Mouse (Mus musculus): ENCODE measurements at regions not wholly inside any gene's neighbourhood (a gene's known extent, or its start where the extent isn't known, plus 50 kb on each side); places are given as distances from the start of the nearest gene placed in this dataset.

DNA sequence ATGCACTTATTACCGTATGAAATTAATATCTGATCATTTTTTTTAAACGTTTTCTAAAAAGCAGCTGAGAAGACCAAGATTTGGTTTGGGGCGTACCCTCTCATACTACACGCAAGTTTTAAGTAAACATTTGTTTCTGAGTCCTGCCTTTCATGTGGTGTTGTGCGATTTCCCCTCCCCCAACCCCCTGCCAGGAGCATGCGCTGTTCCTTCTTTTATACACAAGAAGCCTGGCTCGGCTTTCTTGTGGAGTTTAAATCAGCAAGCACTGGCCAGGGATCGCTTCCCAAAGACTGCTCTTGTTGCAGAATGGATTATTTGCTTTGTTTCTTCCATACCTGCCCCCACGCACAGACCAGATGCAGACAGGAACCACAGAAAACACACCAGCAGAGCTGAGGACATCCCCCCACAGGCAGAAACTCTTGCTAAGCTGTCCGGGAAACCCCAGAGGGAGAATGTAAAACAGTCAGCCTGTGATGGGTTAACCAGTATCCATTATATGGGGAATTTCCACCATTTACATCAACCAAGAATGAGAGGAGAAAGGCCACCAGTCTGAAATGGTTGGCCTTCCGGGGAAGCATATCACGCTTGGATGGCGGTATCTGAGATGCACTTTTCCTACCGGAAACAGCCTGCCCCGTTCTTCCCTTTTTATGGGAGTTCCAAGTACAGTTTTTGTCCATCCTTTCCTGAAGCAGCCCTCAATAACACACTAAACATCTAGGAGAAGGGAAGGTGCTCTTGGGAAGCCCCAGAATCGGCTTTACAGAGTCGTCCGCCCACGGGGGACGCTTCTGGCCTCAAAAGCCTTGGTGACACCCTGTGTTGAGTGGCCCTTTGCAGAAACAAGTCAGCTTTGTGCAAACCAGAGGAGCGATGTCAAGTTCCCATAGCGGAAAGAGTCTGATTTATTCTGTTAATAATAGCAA lies 91.3 kb downstream of the Tomm20 start:
- DNase-seq: no peak

DNA sequence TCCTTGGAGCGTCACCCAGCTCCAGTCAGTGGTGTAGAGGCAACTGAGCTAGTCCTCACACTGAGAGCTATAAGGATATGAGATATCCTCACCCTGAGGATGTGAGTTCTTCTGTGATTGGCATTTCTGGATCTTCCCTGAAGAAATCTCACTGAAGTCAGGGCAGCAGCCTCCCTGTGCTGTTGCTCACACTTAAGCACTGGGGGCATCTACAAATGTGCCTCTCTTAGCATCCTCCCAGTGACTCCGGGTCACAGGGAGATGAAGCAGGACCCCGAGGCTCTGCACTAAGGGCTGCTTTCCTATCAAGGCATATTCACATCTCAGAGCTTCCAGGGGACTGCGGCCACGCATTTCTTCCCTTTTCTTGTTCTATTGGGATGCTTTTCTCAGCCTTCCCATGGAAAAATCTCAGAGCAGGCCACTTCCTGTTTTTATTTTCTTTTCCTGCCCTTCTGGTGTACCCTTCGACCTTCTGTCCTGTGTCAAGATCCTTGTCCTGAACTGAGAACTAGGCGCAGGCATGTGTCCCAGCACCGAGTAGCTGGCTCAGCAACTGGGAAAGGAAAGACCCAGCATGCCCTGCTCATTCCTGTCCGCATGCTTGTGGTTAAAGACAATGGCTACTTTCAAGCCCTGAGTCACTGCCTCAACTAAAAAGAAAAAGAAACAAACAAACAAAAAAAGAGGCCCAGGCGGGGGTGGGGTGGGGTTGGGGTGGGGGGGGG lies 92.8 kb downstream of the Tomm20 start:
- DNase-seq: peak; percentile 76 to 82

DNA sequence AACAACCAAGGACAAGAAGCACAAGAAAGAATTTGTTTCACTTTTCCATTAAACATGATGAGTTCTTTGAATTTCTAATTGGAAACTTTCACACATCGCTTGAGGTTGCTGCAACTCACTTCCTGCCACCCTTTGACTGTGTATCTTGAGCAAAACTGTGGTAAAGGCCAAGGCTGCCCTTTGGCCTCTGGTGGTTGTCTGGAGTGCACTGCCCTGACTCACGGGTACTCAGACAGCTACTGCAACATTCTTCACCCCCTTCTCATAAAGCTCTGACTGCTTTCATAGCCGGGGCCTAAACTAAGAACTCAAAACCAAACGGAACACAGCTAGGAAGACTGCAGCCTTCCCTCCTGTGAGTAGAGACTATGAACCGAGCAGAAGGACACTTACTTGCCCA lies 93.5 kb downstream of the Tomm20 start:
- peak; percentile 51 to 60 for DNase-seq

DNA sequence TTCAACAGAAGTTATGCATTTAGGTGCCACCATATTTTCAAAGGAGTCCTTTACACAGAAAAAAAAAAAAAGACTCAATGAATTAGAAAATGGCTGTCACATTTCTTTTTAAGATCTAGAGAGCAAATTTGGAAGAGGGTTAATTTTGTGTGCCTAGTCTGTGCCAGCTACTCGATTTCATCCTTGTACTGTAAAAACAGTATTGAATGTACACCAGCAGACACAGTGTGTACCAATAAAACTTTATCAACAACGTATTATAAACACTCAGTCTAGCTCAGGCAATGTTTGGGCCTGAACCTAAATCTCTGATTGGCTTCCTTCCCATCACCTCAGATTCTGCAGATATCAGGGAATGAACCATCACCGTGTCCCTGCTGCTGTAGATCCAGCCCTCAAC lies 93.9 kb downstream of the Tomm20 start:
- no peak for DNase-seq

GRCm38 (mm10) chr8:126850189-126850535 lies 95.5 kb downstream of the Tomm20 start:
- DNase-seq: no peak

DNA sequence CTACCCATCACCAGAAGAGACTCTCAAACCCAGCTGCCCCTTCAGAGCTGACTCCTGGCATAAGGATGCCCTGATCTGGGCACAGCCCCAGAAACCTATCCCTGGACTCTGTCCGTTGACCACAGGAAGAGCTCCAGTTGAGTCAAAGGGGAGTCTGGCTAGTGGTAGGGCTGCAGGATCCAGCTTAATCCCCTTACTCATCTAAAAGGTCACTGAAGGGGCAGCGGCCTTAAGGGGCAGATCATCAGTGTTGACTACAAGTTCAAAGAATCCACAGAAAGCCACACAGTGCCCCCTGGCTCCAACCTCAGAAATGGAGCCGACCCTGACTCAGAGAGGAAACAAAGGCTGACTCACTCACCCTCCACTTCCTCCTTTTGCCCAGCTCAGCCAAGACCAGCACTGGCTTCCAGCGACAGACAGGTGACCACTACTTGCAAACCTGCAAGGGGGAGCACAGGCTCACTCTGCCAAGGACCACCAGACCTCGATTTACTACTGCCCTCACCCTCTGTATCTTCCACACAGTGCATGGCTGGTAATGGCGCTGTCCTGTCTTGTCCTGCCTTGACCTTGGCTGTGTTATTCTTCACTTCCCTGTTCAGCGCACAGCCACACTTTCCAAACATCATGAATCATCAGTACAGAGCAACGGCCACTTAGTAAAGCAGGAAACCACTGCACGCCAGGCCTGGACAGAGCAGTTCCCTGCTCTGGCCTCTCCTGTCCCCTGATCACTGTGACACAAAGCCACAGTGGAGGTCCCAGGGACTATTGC lies 96.0 kb downstream of the Tomm20 start:
- DNase-seq: peak; percentile 59 to 71

- DNase-seq: no peak
Observed at GRCm38 (mm10) chr8:126848369-126849105, 97.1 kb downstream of the Tomm20 start.

- no peak for DNase-seq
Observed at GRCm38 (mm10) chr8:126847664-126848353, 97.8 kb downstream of the Tomm20 start.

- no peak for DNase-seq
Observed at GRCm38 (mm10) chr8:126846188-126846565, 99.5 kb downstream of the Tomm20 start.

GRCm38 (mm10) chr8:126845530-126846187 lies 100.0 kb downstream of the Tomm20 start:
- DNase-seq: no peak

- no peak for DNase-seq
Observed at GRCm38 (mm10) chr8:126844627-126845026, 101.0 kb downstream of the Tomm20 start.

GRCm38 (mm10) chr8:126841187-126841586 lies 104.5 kb downstream of the Tomm20 start:
- no peak for DNase-seq

- peak; percentile 80 to 86 for DNase-seq
Observed at GRCm38 (mm10) chr8:126839712-126840355, 105.8 kb downstream of the Tomm20 start.

GRCm38 (mm10) chr8:126839039-126839711 lies 106.5 kb downstream of the Tomm20 start:
- DNase-seq: peak; percentile 70 to 77

GRCm38 (mm10) chr8:126838228-126838627 lies 107.4 kb downstream of the Tomm20 start:
- peak; percentile 55 to 56 for DNase-seq

DNA sequence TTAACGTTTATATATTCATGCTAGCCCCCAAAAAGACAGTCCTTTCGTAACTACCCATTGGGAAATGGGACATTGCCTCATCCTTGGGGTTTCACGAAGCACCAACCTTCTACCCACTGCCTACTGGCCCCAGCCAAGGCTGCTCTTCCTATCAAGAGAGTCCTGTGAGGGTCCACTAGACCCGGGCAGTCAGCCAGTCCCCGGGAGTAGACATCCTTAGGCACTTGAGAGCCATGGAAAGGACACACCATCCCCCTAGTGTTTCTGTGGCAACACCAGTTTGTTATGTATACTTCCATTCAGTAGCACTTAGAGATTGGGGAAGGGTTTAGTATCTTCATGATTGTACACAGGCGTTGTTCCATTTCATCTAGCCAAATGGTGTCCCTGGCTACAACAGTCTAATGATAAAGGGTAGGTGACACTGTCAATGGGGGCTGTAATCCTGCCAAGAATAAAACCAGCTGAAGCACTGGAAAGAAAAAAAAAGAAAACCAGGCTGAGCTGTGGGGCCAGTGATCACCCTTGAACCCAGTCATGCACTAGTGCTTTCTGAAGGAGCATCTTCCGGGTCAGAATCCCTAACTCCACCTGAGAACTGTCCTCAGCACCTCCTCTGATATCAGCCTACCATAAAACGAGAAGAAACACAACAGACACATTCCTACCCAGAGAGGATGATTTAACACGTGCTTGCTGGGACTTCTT lies 108.2 kb downstream of the Tomm20 start:
- DNase-seq: no peak

DNA sequence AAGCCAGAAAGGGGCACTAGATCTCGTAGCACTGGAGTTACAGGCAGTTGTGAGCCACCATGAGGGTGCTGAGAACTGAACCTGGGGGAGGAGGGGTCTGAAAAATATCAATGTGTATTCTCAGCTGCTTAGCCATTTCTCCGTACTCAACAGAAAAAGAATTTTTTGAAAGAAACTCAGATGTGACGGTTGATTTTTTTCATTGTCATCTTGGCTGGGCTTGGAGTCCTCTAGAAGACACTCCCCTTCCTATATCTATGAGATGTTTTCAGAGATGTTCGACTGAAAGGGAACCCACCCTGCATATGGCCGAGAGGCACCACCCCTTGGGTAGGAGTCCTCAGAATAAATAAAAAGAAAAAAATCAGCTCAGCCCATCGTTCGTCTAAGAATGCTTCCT lies 110.1 kb downstream of the Tomm20 start:
- DNase-seq: no peak

DNA sequence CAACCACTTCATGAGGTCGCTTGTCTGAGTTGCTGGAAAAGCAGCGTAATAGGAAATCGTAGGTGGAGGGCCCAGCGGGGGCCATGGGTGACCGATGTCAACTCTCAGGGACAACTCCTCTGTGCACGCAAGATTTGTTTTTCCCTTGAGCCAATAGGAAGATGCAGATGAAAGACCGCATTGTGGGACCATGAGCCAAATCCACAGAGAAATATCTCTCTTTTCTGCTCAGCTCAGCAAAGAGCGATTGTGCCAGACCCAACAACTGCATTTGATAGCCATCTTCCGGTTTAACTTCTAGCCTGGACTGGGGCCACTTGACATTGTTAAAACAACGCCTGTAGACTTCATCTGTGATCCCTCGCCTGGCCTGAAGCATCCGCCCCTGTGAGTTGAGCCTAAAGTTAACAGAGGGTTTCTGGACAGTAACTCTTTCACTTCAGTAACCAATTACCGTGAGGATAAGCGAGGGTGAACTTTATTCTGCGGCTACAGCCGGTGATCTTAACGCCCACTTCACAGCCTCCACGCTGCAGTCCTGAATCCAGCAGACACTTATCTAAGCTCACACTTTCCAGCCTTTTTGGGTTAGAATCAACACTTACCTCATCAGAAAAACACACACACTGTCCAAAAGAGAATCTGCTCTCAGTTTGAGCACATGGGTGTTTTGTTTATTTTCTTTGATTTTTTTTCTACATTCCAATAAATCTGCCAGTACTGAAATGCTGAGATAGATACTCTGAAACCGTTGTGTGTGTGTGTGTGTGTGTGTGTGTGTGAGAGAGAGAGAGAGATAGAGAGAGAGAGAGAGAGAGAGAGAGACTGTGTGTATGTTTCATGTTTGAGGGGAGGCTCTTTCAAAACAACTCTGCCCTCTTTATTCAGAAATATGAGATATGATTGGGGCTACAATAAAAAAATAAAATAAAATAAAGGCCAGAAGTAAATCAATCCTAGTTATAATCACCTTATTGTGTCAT lies 111.9 kb downstream of the Tomm20 start:
- DNase-seq: peak; percentile 72 to 75

Data from kidney, adult 8-10 months (tissue).